Mouse (Mus musculus) heart, postnatal 0 days (tissue): ENCODE measurements around the gene Cdk12.

Experiments
- CTCF ChIP-seq: IDR thresholded peaks from 2 replicates; pipeline ENCODE4 v1.5.1; 2016; ENCODE audit warnings: antibody characterized with exemption, control low read depth, low read depth
- EP300 ChIP-seq: IDR thresholded peaks from 2 replicates; pipeline ENCODE4 v1.6.1; 2016; ENCODE audit warnings: antibody characterized with exemption, low read depth

DNA sequence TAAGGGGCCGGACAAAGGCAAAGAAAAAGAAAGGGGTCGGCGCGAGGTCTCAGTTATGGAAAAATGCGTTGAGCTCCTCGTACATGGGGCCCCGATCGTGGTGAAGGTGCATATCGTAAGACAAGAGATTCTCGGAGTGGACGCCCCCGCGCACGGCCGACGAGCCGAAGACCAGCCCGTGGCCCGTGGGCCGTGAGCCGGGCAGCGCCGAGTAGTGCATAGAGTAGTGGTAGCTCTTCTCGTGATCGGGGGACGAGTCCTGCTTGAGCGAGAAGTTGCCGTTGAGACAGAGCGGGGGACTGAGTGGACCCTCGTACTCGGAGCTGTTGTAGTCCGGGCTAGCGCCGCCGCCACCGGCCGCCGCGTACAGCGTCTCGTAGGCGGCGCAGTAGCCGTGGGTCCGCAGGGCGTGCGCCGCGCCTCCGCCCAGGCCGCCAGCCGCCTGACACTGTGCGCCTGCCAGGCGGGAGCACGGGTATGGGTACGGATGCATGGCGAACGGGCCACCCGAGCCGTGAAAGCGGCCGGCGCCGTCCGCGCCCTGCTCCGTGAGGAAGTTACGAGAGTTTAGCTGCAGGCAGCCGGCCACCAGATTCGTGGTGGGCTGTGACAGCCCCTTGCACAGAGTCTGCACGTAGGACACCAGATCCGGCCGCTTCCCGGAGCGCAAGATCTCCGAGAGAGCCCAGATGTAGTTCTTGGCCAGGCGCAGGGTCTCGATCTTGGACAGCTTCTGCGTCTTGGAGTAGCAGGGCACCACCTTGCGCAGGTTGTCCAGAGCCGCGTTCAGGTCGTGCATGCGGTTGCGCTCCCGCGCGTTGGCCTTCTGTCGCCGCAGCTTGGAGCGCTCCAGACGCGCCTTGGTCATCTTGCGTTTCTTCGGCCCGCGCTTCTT lies 124.5 kb downstream of the Cdk12 start:
- TF ChIP-seq CTCF (no peak), EP300 (no peak)
